Comparison of ENCODE assay signal across 12 mouse cellular contexts in the genomic region with DNA sequence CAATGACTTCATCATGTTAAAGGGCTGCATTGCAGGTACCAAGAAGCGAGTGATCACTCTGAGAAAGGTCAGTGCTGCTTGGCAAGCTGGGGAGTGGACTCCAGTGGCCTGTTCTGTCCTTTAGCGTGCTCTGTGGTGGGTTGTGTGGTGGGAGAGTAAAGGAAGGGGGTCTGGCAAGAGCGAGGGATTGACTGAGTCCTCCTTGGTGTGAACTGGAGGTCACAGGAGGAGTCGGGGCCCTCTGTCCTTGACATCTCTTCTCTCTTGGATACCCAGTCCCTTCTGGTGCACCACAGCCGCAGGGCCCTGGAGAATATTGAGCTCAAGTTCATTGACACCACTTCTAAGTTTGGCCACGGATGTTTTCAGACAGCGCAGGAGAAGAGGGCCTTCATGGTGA. TPM values are rescaled to one million over a fixed set of nuclear protein-coding genes. Genes with fewer than 3 reads are reported as not detected.
DNase-seq lines count a peak whose midpoint lies in the region; ATAC-seq and TF ChIP-seq lines count a peak whose summit lies in the region.
"Had no signal": no experiment of that assay in that cellular context is flagged by ENCODE, and none has a peak within 500 bp of the region (broad histone marks: within the 10 kb centered on the region; RNA-seq: fewer than 3 reads in every experiment).

No protein-coding gene starts in this region.

- intact Hi-C loops in heart, postnatal 25 days (cut with DNase I), result loop anchor here (5.0 to 10.0 kb wide), 2 partner anchors 152 to 539 kb away; partner anchors contain the start of genes Nubp2, Spsb3 and Ube2i

- ATAC-seq in liver, embryonic 16.5 days (ENCODE audit: low read depth), result no peak
- no peak for ATAC-seq in megakaryocyte progenitor cell, adult 5-6 weeks (replicated peaks; ENCODE audit: poor library complexity)

- no peak for DNase-seq in heart, embryonic 10.5 days (ENCODE audit: low spot score)
- DNase-seq in heart, postnatal 25 days (ENCODE audit: low spot score), result no peak
- no peak for DNase-seq in testis, postnatal 14 days (ENCODE audit: low spot score)
- DNase-seq in ovary, postnatal 14 days (ENCODE audit: low spot score), result no peak
- DNase-seq in cerebellum, postnatal 25 days, result no peak
- DNase-seq: cerebellum, postnatal 10 days; kidney, adult 8-10 months had no signal

- no peak for TF ChIP-seq CTCF in testis, adult 2 months (IDR thresholded peaks at IDR 0.05; ENCODE audit: control insufficient read depth, insufficient read depth, insufficient replicate concordance, low read depth, low read length)

- H3K4me1 ChIP-seq in heart, embryonic 10.5 days, result peaks cover 41% of the 10 kb centered on the region
- peaks cover 20% of the 10 kb centered on the region for H3K4me1 ChIP-seq in testis, adult 2 months (ENCODE audit: control insufficient read depth, insufficient read depth, low read length)
- H3K4me1 ChIP-seq in liver, embryonic 16.5 days (ENCODE audit: control insufficient read depth, low read depth, low read length), result peaks cover 29% of the 10 kb centered on the region

- 0 out of 2 replicates have a peak, but pooled peaks cover 5% of the 10 kb centered on the region for H3K36me3 ChIP-seq in heart, embryonic 10.5 days
- H3K36me3 ChIP-seq in testis, adult 2 months (ENCODE audit: control insufficient read depth, insufficient read depth, low read length), result no peaks in the 10 kb centered on the region
- peaks cover 3% of the 10 kb centered on the region for H3K36me3 ChIP-seq in liver, embryonic 16.5 days (ENCODE audit: control insufficient read depth, insufficient read depth)

- peak overlapping the region; percentile 82; the same call in 1 of the 2 replicates for H3K4me3 ChIP-seq in heart, embryonic 10.5 days
- peak overlapping the region; percentile 46 for H3K4me3 ChIP-seq in testis, adult 2 months (ENCODE audit: control insufficient read depth, low read depth, low read length)
- H3K4me3 ChIP-seq in liver, embryonic 16.5 days (ENCODE audit: low read depth, low read length), result no peak overlapping the region

- 83% methylated on average over 7 of the region's 7 CpGs for WGBS in heart, embryonic 10.5 days
- WGBS in liver, embryonic 16.5 days (ENCODE audit: insufficient replicate concordance), result 71% methylated on average over 7 of the region's 7 CpGs

- H3K9me3 ChIP-seq in heart, embryonic 10.5 days, result no peaks in the 10 kb centered on the region
- no peaks in the 10 kb centered on the region for H3K9me3 ChIP-seq in liver, embryonic 16.5 days (replicated peaks; ENCODE audit: control insufficient read depth, low read length)

- peak overlapping the region; percentile 66 for H3K4me2 ChIP-seq in liver, embryonic 16.5 days (ENCODE audit: low read depth, low read length)

- no peak overlapping the region for H3K9ac ChIP-seq in liver, embryonic 16.5 days (ENCODE audit: low read depth, low read length)

- no peak for TF ChIP-seq POLR2A in testis, adult 2 months (IDR thresholded peaks at IDR 0.05; ENCODE audit: control insufficient read depth, low read depth, low read length)

- H3K27ac ChIP-seq in heart, embryonic 10.5 days, result peak overlapping the region; percentile 88
- H3K27ac ChIP-seq in testis, adult 2 months (ENCODE audit: control insufficient read depth, insufficient read depth, low read depth, low read length), result no peak overlapping the region
- H3K27ac ChIP-seq in liver, embryonic 16.5 days (ENCODE audit: low read length), result peak overlapping the region; percentile 88

- H3K27me3 ChIP-seq in heart, embryonic 10.5 days (ENCODE audit: insufficient read depth, poor library complexity, severe bottlenecking), result no peaks in the 10 kb centered on the region
- no peaks in the 10 kb centered on the region for H3K27me3 ChIP-seq in testis, adult 2 months (ENCODE audit: control insufficient read depth, insufficient read depth, low read length)
- no peaks in the 10 kb centered on the region for H3K27me3 ChIP-seq in liver, embryonic 16.5 days (ENCODE audit: control insufficient read depth, insufficient read depth, low read depth, low read length)

RNA-seq across cellular contexts. Expression of gene Msrb1, which starts 1.0 kb away (rescaled TPM):
- 17.8 and 19.7 TPM in 2 replicates for polyA plus RNA-seq in heart, embryonic 10.5 days (2016; fragmentation: Nextera tagmentation; extraction: Ambion mirVana)
- 100 to 1,000 TPM; 191 to 194 TPM for total RNA-seq in heart, postnatal 25 days (2021)
- polyA plus RNA-seq in testis, adult 2 months (2012; rRNA removed), result 9.3 and 13.8 TPM in 2 replicates
- 30.0 and 33.9 TPM in 2 replicates for polyA plus RNA-seq in liver, embryonic 16.5 days (2015; fragmentation: Nextera tagmentation; extraction: Ambion mirVana)
- 378 and 438 TPM in 2 replicates for total RNA-seq in megakaryocyte progenitor cell, adult 5-6 weeks (2015)
- total RNA-seq in megakaryocyte progenitor cell, adult 5-6 weeks (2017), result 155 and 224 TPM in 2 replicates

RNA-seq across cellular contexts. Expression of gene Rpl3l, which starts 7.8 kb away (rescaled TPM):
- polyA plus RNA-seq in heart, embryonic 10.5 days (2016; fragmentation: Nextera tagmentation; extraction: Ambion mirVana), result 0.39 and 1.3 TPM in 2 replicates
- total RNA-seq in heart, postnatal 25 days (2021), result 100 to 1,000 TPM; 375 to 390 TPM
- polyA plus RNA-seq in testis, adult 2 months (2012; rRNA removed), result 0.21 and 1.4 TPM in 2 replicates
- 0.34 TPM in 1 of 2 replicates, not detected in the other for polyA plus RNA-seq in liver, embryonic 16.5 days (2015; fragmentation: Nextera tagmentation; extraction: Ambion mirVana)
- total RNA-seq in megakaryocyte progenitor cell, adult 5-6 weeks (2015), result 0.24 and 0.74 TPM in 2 replicates
- total RNA-seq in megakaryocyte progenitor cell, adult 5-6 weeks (2017), result 0.30 TPM in 1 of 2 replicates, not detected in the other
- polyA plus RNA-seq: CD4-positive, CD25-positive, alpha-beta regulatory T cell, adult 4 months; neural tube, embryonic 11.5 days had no signal

RNA-seq across cellular contexts. Expression of gene Ndufb10, which starts 11.2 kb away (rescaled TPM):
- 342 and 383 TPM in 2 replicates for polyA plus RNA-seq in heart, embryonic 10.5 days (2016; fragmentation: Nextera tagmentation; extraction: Ambion mirVana)
- 1,000 to 10,000 TPM; 1,080 to 1,118 TPM for total RNA-seq in heart, postnatal 25 days (2021)
- 198 and 211 TPM in 2 replicates for polyA plus RNA-seq in testis, adult 2 months (2012; rRNA removed)
- polyA plus RNA-seq in liver, embryonic 16.5 days (2015; fragmentation: Nextera tagmentation; extraction: Ambion mirVana), result 168 and 174 TPM in 2 replicates
- 236 and 247 TPM in 2 replicates for total RNA-seq in megakaryocyte progenitor cell, adult 5-6 weeks (2015)
- total RNA-seq in megakaryocyte progenitor cell, adult 5-6 weeks (2017), result 256 and 308 TPM in 2 replicates

RNA-seq across cellular contexts. Expression of gene Hs3st6, which starts 17.3 kb away (rescaled TPM):
- 0.51 and 0.80 TPM in 2 replicates for polyA plus RNA-seq in heart, embryonic 10.5 days (2016; fragmentation: Nextera tagmentation; extraction: Ambion mirVana)
- total RNA-seq in heart, postnatal 25 days (2021), result not detected
- polyA plus RNA-seq in testis, adult 2 months (2012; rRNA removed), result 0.73 and 0.89 TPM in 2 replicates
- 0.24 TPM in 1 of 2 replicates, not detected in the other for polyA plus RNA-seq in liver, embryonic 16.5 days (2015; fragmentation: Nextera tagmentation; extraction: Ambion mirVana)
- not detected in 2 replicates for total RNA-seq in megakaryocyte progenitor cell, adult 5-6 weeks (2015)
- total RNA-seq in megakaryocyte progenitor cell, adult 5-6 weeks (2017), result not detected in 2 replicates
- polyA plus RNA-seq: CD4-positive, CD25-positive, alpha-beta regulatory T cell, adult 4 months had no signal

RNA-seq across cellular contexts. Expression of gene Rps2, which starts 17.5 kb away (rescaled TPM):
- polyA plus RNA-seq in heart, embryonic 10.5 days (2016; fragmentation: Nextera tagmentation; extraction: Ambion mirVana), result 1,171 and 1,258 TPM in 2 replicates
- total RNA-seq in heart, postnatal 25 days (2021), result 100 to 1,000 TPM; 745 to 758 TPM
- polyA plus RNA-seq in testis, adult 2 months (2012; rRNA removed), result 515 and 558 TPM in 2 replicates
- polyA plus RNA-seq in liver, embryonic 16.5 days (2015; fragmentation: Nextera tagmentation; extraction: Ambion mirVana), result 868 and 907 TPM in 2 replicates
- total RNA-seq in megakaryocyte progenitor cell, adult 5-6 weeks (2015), result 5,974 and 6,144 TPM in 2 replicates
- 1,525 and 1,766 TPM in 2 replicates for total RNA-seq in megakaryocyte progenitor cell, adult 5-6 weeks (2017)
